Mouse (Mus musculus) lung, postnatal 0 days (tissue): ENCODE measurements around the gene Slc25a54.

Experiments used
- CTCF ChIP-seq: IDR thresholded peaks from 2 replicates; pipeline ENCODE4 v1.5.1; 2016; ENCODE audit warnings: antibody characterized with exemption, mild to moderate bottlenecking
- EP300 ChIP-seq: IDR thresholded peaks from 2 replicates; pipeline ENCODE4 v1.6.1; 2016; ENCODE audit warnings: antibody characterized with exemption, mild to moderate bottlenecking, control low read depth

DNA sequence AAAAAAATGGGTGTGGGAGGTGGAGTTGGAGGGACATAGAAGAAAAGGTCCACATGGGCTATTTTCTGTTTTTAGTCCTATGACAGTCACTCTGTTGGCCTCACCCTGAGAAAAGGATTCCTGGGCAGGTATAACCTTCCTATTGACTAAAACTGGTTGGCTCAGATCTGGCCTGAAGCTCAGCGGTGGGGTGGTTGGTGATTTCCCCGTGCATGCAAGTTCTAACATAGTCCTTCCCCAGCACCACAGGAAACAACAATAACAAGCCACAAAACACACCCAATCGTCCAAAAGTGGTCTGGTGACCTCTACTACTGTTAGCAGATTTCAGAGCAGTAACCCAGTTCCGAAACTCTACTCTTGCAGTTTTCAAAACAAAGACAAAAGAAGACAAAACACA lies 52.7 kb downstream of the Slc25a54 start:
- TF ChIP-seq CTCF (no peak), EP300 (no peak)
